Mouse (Mus musculus) midbrain, embryonic 11.5 days (tissue): Measurements from ENCODE around the gene Gm12355. TPM values are rescaled to one million over a fixed set of nuclear protein-coding genes. Genes with fewer than 3 reads are reported as not detected.
A peak's percentile ranks its signal among the peaks of the same experiment; 100 is the strongest.

Experiments
- ATAC-seq: fragments of 200-750 bp; cut with Nextera tagmentation; 2 replicates; pipeline ENCODE4 v1.8.0; 2017; ENCODE audit warnings: moderate TSS enrichment, moderate library complexity; ENCODE audit not compliant: low FRiP score
- DNase-seq: peaks from one replicate; pipeline ENCODE4 v3.0.0; 2015; ENCODE audit warnings: low spot score; ENCODE audit errors: missing footprints
- H3K27ac ChIP-seq: fragments of 300-500 bp; sonication (generic); 2 replicates; pipeline ENCODE4 v1.5.1; 2014; ENCODE audit warnings: low read depth, low read length
- H3K27me3 ChIP-seq: fragments of 300-500 bp; sonication (generic); 2 replicates; pipeline ENCODE4 v1.6.1; 2014; ENCODE audit warnings: mild to moderate bottlenecking, low read length, moderate library complexity, mixed read lengths; ENCODE audit not compliant: control insufficient read depth, insufficient read depth
- H3K36me3 ChIP-seq: fragments of 300-500 bp; sonication (generic); 2 replicates; pipeline ENCODE4 v1.6.1; 2014; ENCODE audit warnings: mild to moderate bottlenecking, low read length, moderate library complexity, mixed read lengths; ENCODE audit not compliant: control insufficient read depth, insufficient read depth
- H3K4me1 ChIP-seq: fragments of 300-500 bp; sonication (generic); 2 replicates; pipeline ENCODE4 v1.6.1; 2014; ENCODE audit warnings: low read length; ENCODE audit not compliant: control insufficient read depth, insufficient read depth
- H3K4me2 ChIP-seq: fragments of 300-500 bp; sonication (generic); 2 replicates; pipeline ENCODE4 v1.6.1; 2014; ENCODE audit warnings: mild to moderate bottlenecking, moderate library complexity
- H3K4me3 ChIP-seq: fragments of 300-500 bp; sonication (generic); 2 replicates; pipeline ENCODE4 v1.5.1; 2014; ENCODE audit warnings: low read depth, low read length
- H3K9ac ChIP-seq: fragments of 300-500 bp; sonication (generic); 2 replicates; pipeline ENCODE4 v1.6.1; 2014; ENCODE audit warnings: low read length
- H3K9me3 ChIP-seq: fragments of 300-500 bp; sonication (generic); 2 replicates; pipeline ENCODE4 v1.6.1; 2016; ENCODE audit warnings: low read length; ENCODE audit not compliant: control insufficient read depth
- WGBS: fragments of 180-500 bp; shearing (Covaris S2); extraction: QIAGEN DNeasy Blood & Tissue Kit; methylation state at CpG from one replicate; pipeline ENCODE4 v1.1.7; 2014; 5-methylcytosine and 5-hydroxymethylcytosine counted together
- polyA plus RNA-seq: library from polyadenylated mRNA; unstranded; fragments of >200 nt; fragmentation: Nextera tagmentation; extraction: Ambion mirVana; gene quantifications from 2 replicates; pipeline ENCODE4 v1.2.1, GENCODE M21; 2014

Gm12355 gene
- polyA plus RNA-seq, 1 experiment from 2014 or later = 1.4 TPM

DNA sequence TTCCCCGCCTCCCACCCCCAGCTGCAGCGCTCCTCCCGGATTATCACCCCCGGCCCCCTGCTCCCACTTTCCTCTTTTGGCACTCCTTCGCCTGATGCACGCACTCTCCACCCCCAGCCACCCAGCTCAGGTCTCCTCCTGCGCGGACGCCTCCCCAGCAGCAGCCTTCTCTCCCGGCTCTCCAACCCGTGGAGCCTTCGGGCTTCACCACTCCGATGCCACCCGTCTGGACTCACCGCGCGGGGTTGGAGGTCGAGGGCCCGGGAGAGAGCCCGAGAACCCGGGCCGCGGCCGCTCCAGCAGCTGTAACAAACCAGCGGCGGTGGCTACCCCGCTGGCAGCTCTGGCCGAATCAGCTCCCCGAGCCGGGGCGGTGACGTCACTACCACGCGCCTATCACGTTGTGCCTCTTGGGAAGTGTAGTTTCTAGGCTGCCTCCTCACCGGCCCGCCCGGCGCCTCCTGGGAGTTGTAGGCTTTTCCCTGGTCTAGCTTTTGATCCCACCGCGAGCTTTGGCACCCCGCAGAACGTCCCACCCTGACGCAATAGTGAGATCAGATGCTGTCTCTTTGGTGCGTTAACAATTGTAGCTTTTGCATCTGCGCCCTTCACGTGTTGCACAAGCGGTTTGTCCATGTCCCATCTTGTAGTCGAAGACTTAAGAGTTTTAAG is 38.4 kb downstream of the Gm12355 start, which contains the start of gene Ormdl3:
TSS of gene Ormdl3 (minus strand) at position 477 of the 672 bp plus-strand sequence.
- WGBS = under 1% methylated on average over 49 of the region's 49 CpGs
- Histone ChIP-seq H3K4me1 (peaks cover 24% of the 10 kb centered on the region), H3K36me3 (peaks cover 2% of the 10 kb centered on the region; the same call in 1 of the 2 replicates), H3K9ac (peak within 1 kb of the TSS; percentile 89), H3K4me3 (peak within 1 kb of the TSS; percentile 85), H3K9me3 (no peaks in the 10 kb centered on the region), H3K4me2 (peak within 1 kb of the TSS; percentile 86), H3K27me3 (no peaks in the 10 kb centered on the region), H3K27ac (peak within 1 kb of the TSS; percentile 79)
- peak; percentile 94 for ATAC-seq
- DNase-seq = peak; percentile 100

- Histone ChIP-seq H3K9me3 (no peaks in the 10 kb centered on the region), H3K27me3 (no peaks in the 10 kb centered on the region), H3K4me3 (peak overlapping the region; percentile 85), H3K9ac (peak overlapping the region; percentile 89), H3K36me3 (peaks cover 2% of the 10 kb centered on the region; the same call in 1 of the 2 replicates), H3K4me1 (peaks cover 24% of the 10 kb centered on the region), H3K4me2 (peak overlapping the region; percentile 86), H3K27ac (peak overlapping the region; percentile 79)
- WGBS = 1% methylated on average over 22 of the region's 22 CpGs
- DNase-seq = peak; percentile 84
- peak; percentile 47 for ATAC-seq
These were observed 39.2 kb downstream of the Gm12355 start for GRCm38 (mm10) chr11:98586087-98586891.

DNA sequence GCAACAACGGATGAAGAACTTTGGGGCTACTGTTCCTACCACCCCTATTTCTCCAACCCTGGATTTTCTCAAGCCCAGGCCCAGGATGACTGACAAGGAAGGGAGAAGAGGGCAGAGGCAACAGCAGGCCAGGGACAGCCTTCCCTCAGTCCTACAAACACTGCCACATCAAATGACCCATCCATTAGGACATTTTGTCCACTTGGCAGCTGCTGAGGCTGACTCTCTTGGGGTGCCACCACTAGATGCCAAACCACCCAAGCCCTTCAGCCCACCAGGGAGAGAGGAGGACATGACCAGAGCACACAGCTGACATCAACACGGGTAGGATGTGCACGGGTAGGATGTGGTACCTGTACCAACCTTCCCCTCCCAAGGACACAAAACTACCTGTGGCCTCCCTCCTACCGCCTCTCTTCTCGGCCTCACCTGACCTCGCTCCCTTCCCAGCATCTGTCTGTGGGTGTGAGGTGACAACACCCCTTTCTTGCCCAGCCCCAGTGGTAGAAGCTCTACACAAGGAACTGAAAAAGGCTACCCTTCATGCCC is 40.8 kb downstream of the Gm12355 start:
- DNase-seq (no peak), ATAC-seq (no peak)
- no peaks in the 10 kb centered on the region for H3K27me3 ChIP-seq
- no peak overlapping the region for H3K27ac ChIP-seq
- H3K4me1 ChIP-seq = peaks cover 24% of the 10 kb centered on the region
- no peaks in the 10 kb centered on the region for H3K9me3 ChIP-seq
- 92% methylated on average over 6 of the region's 6 CpGs for WGBS
- H3K36me3 ChIP-seq = peaks cover 2% of the 10 kb centered on the region; the same call in 1 of the 2 replicates
- H3K4me2 ChIP-seq = no peak overlapping the region
- H3K9ac ChIP-seq = no peak overlapping the region; the same call in 1 of the 2 replicates
- no peak overlapping the region for H3K4me3 ChIP-seq

DNA sequence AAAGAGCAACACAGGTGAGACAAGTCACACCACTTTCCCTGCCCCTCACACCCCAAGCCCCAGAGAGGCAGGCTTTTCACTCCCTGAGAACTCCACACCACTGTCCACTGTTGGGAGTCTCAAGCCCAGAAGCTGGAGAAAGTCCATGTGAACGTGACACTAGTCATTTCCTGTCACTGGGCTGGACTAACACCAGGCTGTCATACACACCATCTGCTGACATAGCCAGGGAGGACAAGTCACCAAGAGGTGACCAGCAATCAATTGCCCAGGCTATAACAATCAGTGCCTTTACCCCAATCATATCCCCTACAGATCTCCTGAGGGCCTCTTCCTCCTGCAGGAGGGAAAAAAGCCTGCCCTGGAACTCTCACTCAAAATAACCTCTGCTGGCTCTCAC is 41.3 kb downstream of the Gm12355 start:
- no peaks in the 10 kb centered on the region for H3K27me3 ChIP-seq
- no peak overlapping the region for H3K4me2 ChIP-seq
- H3K9me3 ChIP-seq = no peaks in the 10 kb centered on the region
- H3K36me3 ChIP-seq = peaks cover 2% of the 10 kb centered on the region; the same call in 1 of the 2 replicates
- ATAC-seq (no peak), DNase-seq (no peak)
- no peak overlapping the region for H3K9ac ChIP-seq
- no peak overlapping the region for H3K4me3 ChIP-seq
- H3K4me1 ChIP-seq = peaks cover 24% of the 10 kb centered on the region
- H3K27ac ChIP-seq = no peak overlapping the region
- 63% methylated on average over 1 of the region's 1 CpGs for WGBS

DNA sequence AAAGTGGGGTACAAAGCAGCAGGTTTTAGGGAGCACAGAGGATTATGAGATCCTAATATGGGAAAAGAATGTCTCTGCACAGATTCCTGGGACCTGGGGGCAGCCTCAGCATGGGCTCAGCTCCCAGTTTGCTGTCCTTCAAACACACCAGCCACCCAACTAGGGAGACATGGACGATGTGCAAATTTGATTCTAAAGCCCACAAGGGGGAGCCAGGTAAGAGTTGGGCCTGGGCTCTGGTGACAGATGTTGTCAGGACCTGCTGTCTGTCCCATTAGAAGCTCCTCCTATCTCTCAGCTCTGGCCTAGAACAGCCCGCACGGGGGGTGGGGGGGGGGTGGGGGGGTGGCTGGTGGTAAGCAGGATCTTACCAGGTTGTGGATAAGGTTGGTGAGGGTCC is 41.9 kb downstream of the Gm12355 start:
- no peak overlapping the region for H3K4me3 ChIP-seq
- peaks cover 24% of the 10 kb centered on the region for H3K4me1 ChIP-seq
- no peaks in the 10 kb centered on the region for H3K9me3 ChIP-seq
- no peak overlapping the region for H3K9ac ChIP-seq
- no peak overlapping the region for H3K4me2 ChIP-seq
- H3K27me3 ChIP-seq = no peaks in the 10 kb centered on the region
- DNase-seq (no peak), ATAC-seq (no peak)
- peaks cover 2% of the 10 kb centered on the region; the same call in 1 of the 2 replicates for H3K36me3 ChIP-seq
- no peak overlapping the region for H3K27ac ChIP-seq
- WGBS = 36% methylated on average over 3 of the region's 3 CpGs

DNA sequence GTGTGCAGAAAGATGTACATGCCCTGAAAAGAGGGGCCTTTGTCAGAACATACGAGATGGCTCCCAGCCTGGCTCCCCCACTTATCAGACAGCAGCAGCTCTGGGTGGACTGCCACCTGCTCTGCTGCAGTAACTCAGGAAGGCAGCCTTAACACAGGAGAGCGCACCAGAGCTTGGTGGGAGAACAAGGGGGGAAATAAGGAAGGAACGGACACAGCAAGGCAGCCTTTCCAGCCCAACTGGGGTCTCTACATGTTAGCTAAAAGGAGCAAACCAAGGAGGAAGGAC is 42.3 kb downstream of the Gm12355 start:
- no peak overlapping the region for H3K4me2 ChIP-seq
- no peaks in the 10 kb centered on the region for H3K27me3 ChIP-seq
- H3K36me3 ChIP-seq = peaks cover 2% of the 10 kb centered on the region; the same call in 1 of the 2 replicates
- peaks cover 22% of the 10 kb centered on the region for H3K4me1 ChIP-seq
- 88% methylated on average over 3 of the region's 3 CpGs for WGBS
- no peaks in the 10 kb centered on the region for H3K9me3 ChIP-seq
- no peak overlapping the region for H3K27ac ChIP-seq
- DNase-seq = no peak
- no peak overlapping the region for H3K4me3 ChIP-seq
- ATAC-seq = no peak
- H3K9ac ChIP-seq = no peak overlapping the region

GRCm38 (mm10) chr11:98582551-98583264 is 42.8 kb downstream of the Gm12355 start:
- DNase-seq = no peak
- Histone ChIP-seq H3K4me3 (no peak overlapping the region), H3K36me3 (peaks cover 2% of the 10 kb centered on the region; the same call in 1 of the 2 replicates), H3K27me3 (no peaks in the 10 kb centered on the region), H3K4me2 (no peak overlapping the region), H3K27ac (no peak overlapping the region), H3K9me3 (no peaks in the 10 kb centered on the region), H3K4me1 (peaks cover 17% of the 10 kb centered on the region), H3K9ac (no peak overlapping the region)
- ATAC-seq = no peak
- WGBS = 90% methylated on average over 12 of the region's 12 CpGs

DNA sequence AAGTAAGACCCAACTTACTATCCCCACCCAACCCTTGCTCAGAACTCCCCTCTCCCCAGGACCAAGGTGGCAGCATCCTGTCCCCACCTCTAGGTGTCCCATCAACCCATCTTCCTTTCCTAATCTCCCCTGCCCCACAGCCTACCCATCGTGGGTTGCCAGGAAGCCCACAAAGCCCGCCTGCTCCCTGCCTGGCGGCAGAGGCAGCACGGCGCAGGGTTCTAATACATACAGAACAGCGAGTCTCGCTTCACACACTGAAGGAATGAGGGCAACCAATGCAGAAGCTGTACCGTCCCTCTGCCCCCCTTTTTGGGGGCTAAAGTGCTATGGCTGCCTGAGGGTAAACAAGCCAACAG is 43.5 kb downstream of the Gm12355 start:
- no peak overlapping the region for H3K4me3 ChIP-seq
- DNase-seq (no peak), ATAC-seq (no peak)
- no peaks in the 10 kb centered on the region for H3K9me3 ChIP-seq
- no peak overlapping the region for H3K9ac ChIP-seq
- peaks cover 2% of the 10 kb centered on the region; the same call in 1 of the 2 replicates for H3K36me3 ChIP-seq
- H3K4me2 ChIP-seq = peak overlapping the region; percentile 13; the same call in 1 of the 2 replicates
- no peak overlapping the region for H3K27ac ChIP-seq
- WGBS = 76% methylated on average over 8 of the region's 8 CpGs
- no peaks in the 10 kb centered on the region for H3K27me3 ChIP-seq
- H3K4me1 ChIP-seq = peaks cover 14% of the 10 kb centered on the region
